Mouse (Mus musculus): ENCODE measurements around the gene Mapk14.

GRCm38 (mm10) chr17:28659564-28659963, 31.6 kb upstream of the Mapk14 start:
- TF ChIP-seq CTCF (conservative IDR thresholded peaks at IDR 0.05 in 1 of 2, IDR thresholded peaks at IDR 0.05 in 1 of 2; ENCODE audit: low read depth in 2 of 2, low read length in 2 of 2): no peak
- no peak for TF ChIP-seq POLR2A (IDR thresholded peaks at IDR 0.05; ENCODE audit: low read depth, low read length)
- TF ChIP-seq EP300 (IDR thresholded peaks at IDR 0.05; ENCODE audit: low read length): no peak
- TF ChIP-seq POLR2AphosphoS2 (IDR thresholded peaks at IDR 0.05; ENCODE audit: low read depth, low read length): no peak
- no peak for TF ChIP-seq SIN3A (IDR thresholded peaks at IDR 0.05; ENCODE audit: low read length)
- no peak for TF ChIP-seq MAX (IDR thresholded peaks at IDR 0.05; ENCODE audit: low read length)
- TF ChIP-seq SMC3 (IDR thresholded peaks at IDR 0.05; ENCODE audit: low read depth, low read length): no peak
- TF ChIP-seq ZNF384 (IDR thresholded peaks at IDR 0.05; ENCODE audit: low read depth, low read length): no peak
- TF ChIP-seq MAFK (IDR thresholded peaks at IDR 0.05; ENCODE audit: insufficient replicate concordance, low read length): no peak

Data from CH12.LX (cell line).